Mouse (Mus musculus) cerebellum, postnatal 14 days (tissue): ENCODE data around the gene Dctn3.
A peak's percentile ranks its signal among the peaks of the same experiment; 100 is the strongest.
"Not testable (repeated sequence)": the region's sequence is repeated elsewhere in the genome, so short reads cannot be mapped to it uniquely, and the experiment has no call there.

Experiments used
- DNase-seq, 2 experiments: peaks; one replicate each; pipeline ENCODE4 v3.0.0; 2021; ENCODE audit warnings: mixed read lengths in 2 of 2

The Dctn3 gene

DNA sequence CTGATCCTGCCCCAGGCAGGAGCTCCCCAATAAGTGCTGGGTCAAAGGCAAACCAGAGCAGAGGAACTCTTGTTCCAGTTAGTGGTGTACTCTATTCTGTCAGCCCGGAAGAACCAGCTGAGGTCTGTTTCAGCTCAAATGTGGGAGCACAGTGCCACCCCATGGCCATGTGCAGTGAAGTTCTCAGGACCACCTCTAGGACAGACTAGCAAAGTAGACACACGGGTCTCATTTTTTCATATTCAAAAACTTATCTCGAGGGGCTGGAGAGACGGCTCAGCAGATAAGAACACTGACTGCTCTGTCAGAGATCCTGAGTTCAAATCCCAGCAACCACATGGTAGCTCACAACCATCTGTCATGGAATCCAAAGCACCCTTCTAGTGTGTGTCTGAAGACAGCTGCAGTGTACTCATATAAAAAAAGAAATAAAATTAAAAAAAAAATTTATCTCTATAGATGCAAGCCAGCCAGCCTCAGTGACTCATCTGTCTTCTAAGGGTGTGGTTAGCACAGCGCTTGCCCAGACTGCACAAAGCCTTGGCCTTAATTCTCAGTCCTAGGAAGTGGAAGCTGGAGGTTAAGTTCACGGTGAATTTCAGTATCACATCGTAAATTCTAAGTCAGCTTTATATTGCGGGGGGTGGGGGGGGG, 14.8 kb upstream of the Dctn3 start:
- DNase-seq: peak; percentile 83 to 85

DNA sequence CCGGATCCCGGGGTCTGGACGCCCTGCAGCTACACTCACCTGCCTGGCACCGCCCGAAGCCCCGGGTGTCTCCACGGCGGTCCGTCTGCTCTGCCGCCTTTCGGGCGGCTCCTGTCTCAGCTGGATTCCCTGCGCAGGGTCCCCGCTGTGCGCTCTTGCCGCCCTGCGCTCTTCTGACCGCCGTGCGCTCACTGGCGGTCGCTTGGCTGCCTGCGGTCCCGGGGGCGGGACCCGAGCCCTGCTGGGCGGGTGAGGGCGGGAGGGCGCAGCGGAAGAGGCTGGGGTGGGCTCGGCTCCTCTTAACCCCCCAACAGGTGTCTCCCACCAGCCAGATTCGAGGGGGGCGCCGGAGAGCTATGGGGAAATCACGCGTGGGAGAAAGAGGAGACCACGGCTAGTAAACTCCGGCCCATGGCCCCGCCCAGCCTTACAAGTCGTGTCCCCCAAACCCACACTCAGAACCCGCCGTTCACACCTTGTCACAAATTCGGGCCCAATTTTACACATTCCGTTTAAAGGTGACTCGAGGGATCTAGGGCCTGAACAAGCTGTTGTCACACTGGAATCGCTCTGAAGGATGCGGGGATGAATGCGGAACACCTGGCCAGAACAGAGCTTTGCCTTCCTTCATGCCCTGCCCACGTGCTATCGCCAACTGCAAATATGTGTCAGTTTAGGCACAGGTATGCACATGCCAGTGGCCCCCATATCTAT, 8.2 kb upstream of the Dctn3 start, which contains the start of gene Arid3c:
Gene Arid3c (minus strand): TSS at position 91 of the 714 bp plus-strand sequence.
- no peak for DNase-seq

DNA sequence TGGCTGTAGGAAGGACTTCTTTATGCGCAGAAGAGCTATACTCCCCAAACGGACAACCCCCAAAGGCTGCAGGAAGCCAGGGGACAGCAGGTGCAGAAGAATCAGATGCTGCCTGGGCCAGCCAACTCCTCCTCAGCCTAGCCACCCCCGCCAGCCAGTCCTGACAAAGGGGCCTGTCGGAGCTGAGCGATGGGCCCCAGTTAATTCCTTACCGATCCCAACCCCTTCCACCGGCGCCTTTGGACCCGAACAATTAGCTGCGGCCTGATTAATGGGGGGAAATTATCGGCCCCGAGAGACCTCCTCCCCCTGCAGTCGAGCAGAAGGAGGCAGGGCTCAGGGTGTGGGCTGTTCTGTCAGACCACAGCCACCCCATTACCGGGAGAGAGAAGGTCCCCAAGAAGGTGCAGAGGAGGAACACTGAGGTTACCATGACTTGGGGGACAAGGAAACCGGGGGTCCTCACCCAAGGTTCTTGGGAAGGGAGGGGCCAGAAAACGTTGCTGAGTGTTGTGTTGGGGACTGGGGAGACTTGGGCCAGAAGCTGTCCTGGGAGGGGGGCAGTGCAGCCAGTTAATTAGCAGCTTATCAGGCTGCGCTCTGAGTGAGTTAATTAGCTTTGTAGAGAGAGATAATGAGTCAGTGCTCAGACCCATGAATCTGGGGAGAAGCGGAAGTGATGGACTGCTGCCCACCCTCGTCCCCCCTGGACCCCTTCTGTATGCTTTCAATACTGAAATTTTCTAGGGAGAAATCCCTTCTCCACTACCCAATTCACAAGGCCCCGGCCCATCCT, 4.1 kb upstream of the Dctn3 start:
- DNase-seq: no peak

DNA sequence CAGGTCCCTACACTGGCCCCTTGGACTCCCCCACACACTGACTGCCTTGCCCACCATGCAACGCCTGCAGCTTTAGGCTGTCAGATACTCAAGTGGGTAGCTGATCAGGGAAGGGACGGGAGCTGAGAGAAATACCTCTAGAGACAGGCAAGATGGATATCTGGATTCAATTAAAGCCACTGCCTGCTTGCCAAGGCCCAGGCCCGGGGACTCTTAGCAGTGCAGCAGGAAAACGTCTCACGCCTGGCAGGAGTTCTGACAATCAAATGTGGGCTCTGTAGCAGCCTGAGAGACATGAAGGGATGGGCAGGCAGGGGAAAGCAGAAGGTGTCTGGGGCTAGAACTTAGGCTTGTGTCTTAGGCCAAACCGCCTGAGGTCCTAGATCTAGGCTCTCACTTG, 6.1 kb downstream of the Dctn3 start:
- no peak for DNase-seq

DNA sequence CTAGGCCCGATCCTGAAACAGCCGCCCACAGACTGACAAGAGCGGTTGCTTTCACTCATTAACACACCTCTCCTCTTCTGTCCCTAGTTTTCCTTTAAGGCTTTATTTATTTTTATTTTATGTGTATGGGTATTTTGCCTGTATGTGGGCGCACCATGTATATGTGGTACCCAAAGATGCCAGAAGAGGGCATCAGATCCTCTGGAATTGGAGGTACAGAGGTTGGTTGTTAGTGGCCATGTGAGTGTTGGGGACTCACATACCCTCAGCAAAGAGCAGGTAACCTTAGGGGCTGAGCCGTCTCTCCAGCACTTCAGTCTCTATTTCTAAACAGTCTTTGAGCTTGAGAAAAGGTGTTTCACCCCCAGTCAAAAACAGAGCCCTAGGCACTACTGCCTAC, 7.4 kb downstream of the Dctn3 start:
- DNase-seq: peak; percentile 80 to 81

DNA sequence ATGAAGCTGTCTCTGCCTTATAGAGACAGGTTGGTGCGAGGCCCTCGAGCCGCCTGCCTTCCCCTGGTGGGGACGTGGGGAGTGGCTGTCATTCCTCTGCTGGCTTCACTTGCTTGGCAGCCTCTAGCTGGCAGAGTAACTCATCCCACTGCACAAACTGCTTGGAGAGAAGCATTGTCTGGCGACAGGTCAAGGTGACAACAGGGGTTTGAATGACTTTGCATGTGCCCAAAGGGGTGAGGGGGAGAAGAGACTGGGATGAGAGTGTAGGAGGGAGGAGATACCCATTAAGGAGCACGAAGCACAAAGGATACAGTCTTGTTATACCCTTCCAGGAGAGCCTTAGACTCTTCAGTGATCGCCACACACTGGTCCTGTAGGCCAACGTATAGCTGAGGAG, 7.9 kb downstream of the Dctn3 start:
- DNase-seq: peak in 1 of 2 experiments; percentile 37

DNA sequence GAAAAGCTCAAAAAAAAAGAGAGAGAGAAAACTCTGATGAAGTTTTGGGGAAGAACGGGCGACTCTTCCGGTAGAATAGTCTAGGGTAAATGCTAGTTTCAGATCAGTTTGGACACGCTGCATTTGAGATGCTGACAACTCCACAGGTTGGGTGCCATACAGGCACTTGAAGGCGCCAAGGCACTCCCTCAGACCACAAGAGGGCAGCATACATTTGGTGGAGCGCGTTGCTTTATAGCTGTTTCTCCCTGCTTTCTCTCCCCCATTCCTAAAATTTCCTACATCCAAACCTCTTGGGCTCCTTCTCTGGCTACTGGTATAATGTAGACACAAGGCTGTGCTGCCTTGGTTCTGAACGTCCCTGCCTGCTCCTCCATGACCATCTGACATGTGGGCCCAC, 8.7 kb downstream of the Dctn3 start:
- peak; percentile 87 to 88 for DNase-seq

DNA sequence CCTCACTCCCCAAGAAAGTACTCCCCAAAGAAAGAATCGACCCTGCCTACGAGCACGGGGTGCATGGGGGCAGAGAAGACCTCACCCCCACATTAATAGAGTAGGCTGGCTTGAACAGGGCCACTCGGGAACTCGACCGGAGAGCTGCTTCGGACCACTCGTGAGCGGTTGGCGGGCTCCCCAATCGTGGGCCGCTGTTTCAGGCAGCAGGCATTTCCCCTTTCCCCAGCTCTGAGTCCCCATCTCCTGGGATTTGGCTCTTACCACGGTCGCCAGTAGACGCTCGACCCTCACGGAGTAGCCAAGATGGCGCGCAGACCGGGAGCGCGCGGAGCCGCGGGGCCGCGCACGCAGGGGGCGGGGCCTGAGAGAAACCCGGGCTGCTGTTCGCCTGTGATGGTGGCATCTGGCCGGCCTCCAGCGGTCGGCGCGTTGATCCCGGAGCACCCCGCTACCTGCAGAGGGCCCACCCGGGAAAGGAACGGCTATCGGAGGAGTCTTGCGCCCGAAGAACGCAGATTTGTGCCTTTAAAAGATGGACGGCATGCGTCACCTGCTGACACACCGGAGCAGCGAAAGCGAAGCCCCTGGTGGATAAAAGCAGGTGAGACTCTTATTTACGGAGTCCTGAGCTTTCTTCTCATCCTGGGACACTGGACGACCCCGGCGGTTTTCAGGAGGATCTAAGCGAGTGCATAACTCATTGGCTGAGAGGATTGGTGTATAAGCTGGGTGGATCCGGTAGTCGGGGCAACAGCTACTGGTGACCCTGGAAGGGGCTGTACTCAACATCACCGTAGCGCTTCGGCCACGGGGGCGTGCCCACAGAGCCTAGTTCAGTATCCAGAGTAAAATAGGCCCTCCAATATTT, 9.5 kb downstream of the Dctn3 start, which contains the start of gene Rpp25l:
Gene Rpp25l (minus strand): TSS at position 338 of the 871 bp plus-strand sequence.
- peak; percentile 89 to 93 for DNase-seq

DNA sequence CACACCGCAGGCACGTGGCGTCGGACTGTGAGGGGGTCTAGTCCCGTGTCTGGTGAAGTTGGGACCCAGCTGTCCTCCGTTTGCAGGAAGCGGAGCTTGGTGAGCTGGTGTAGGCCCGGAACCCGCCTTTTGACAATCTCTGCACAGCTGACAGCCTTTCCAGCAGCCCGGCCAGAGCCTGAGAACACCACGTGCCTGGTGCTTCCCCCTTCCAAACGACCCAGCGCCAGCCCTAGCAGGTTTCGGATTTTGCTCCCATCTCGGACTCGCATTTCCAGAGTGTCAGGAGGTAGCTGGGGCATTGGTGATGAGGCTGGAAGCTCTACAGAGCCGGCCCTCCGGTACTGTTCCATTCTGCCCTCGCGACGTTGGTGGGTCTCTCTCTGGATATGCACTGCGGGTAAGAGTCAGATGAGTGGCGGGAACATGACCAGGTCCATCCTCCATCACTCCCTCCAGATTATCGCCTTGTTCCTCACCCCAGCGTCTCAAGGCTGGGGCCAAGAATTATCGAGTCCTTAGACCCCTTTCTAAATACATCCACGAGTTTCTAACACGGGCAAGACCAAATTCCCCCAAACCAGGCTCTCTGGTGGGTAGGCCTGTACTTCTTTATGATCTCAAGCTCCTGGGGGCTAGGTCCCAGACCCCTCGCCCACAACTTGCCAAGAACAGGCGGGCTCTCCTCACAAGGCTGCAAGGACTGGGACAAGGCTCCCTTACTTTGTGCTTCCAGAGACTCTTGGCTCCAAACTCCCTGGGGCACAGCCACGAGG, 10.4 kb downstream of the Dctn3 start:
- DNase-seq: peak in 1 of 2 experiments; percentile 44

DNA sequence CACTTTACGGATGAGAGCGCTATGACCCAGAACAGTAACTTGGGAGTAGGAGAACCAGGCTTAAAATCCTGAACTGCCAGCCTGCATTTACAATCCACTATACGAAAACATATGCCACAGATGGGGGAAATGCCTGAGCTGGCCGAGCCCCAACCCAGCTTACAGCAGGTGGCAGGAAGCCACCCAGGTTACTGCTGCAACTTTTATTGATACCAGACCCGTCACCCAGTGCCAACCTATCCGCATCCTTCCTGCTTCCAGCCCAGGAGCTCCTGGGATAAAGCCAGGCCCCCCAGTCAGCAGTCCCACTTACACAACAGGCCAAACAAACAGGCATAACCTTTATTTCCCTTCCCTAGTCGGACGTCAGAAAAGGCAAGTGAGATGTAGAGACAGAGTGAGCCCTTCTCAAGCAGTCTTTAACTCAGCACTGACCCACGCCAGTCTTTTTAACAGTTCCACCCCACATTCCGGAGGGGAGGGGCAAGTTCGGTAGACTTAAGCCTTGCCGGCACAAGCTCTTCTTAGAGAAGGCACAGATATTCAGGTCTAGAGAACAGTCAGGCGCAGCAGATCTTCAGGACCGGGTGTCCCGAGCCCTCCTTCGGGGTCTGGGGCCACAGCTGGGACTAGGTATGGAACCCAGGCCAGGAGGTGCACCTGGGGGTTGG, 11.1 kb downstream of the Dctn3 start:
- peak in 1 of 2 experiments; percentile 50 for DNase-seq

DNA sequence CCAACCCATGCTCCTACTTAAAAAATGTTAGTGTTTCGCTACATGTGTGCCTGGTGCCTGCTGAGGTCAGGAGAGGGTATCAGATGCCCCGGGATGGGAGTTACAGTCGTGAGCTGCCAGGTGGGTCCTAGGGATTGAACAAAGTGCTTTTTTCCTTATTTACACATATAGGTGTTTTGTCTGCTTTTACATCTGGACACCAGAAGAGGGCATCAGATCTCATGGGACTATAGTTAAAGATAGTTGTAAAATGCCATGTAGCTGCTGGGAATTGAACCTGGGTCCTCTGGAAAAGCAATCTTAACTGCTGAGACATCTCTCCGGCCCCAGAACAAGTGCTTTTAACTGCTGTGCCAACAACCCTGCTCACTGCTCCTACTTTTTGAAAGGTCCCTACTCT, 12.7 kb downstream of the Dctn3 start:
- DNase-seq: no peak

DNA sequence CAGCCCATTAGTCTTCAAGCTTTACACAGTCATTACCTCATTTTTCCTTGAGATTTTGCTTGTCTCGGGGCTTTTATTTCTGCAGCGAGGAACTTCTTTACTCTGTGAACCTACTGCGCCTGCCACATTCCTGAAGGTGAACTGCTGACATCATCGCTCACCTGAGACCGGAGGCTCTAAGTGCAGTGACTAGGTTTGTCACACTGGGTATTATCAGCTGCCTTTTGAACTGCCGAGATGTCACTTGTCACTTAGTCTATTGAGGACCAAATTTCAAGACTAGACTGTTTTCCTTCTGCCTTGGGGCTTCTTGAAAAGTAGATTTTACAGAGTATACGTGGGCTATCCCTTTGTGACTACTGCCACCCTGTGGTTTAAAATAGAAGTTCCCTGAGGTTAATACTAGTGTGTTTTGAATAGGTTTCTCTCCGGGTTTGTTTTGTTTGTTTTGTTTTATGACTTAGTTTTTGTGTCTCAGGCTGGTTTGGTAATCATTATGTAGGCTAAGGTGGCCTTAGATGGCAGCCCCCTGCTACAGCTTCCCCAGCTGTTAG, 14.7 kb downstream of the Dctn3 start:
- peak; percentile 67 to 82 for DNase-seq

DNA sequence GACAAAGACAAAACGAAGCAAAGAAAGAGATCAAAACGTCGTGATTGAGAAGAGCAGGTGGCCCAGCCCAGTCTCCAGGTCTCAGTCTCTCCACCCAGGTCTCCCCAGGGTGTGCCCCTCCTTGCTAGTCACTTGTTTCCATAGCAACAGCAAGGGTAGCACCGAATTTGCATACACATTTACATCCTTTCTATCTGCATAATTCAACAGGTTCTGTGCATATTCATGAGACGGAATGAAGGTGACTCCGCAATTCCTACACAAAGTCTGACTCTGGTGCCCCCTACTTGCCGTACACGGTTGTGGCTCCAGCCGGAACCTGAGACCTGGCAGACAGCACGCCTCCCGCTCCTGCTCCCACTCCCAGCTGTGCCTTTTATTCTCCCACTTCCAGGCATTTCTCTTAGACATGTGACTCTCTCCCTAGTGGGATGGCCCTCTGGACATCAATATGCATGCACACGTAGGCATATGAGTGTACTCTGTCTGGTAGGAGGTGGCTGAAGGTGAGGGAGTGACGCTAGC, 15.9 kb downstream of the Dctn3 start:
- peak; percentile 83 to 87 for DNase-seq

DNA sequence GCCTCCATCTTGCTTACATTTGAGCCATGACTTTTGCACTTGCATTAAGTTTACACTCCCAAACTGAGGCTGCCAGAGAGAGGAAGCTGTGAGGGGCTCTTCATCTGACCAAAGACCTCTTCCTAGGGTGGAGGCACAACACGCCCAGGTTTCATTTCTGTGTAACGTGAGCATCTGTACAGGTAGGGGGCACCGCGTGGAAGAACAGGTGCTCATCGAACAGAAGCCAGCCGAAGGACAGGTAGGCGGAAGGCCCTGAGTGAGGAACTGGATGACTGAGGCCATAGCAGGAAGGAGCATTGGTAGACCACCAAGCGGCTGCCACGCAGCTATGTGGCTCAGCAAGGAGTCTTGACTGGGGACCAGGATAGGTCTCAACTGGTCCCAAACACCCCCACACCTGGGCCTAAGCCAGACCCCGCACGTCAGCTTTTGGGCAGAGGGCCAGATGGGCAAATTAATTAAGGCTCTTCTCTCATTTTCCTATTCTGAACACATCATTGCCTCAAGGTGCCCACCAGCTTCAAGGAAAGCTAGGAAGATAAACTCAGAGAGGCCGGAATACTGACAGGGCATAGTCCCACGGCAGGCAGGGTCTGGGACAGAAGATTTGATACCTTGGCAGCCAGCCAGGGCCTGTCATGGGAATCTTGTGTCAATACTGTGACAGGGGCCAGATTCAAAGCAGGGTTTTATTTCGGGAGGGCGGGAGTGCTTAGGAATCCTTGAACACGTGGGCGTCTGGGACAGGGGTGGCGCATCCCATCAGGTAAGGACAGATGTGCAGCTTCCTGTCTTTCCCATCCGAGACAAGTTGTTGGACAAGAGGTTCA, 16.8 kb downstream of the Dctn3 start:
- peak in 1 of 2 experiments; percentile 75 for DNase-seq

DNA sequence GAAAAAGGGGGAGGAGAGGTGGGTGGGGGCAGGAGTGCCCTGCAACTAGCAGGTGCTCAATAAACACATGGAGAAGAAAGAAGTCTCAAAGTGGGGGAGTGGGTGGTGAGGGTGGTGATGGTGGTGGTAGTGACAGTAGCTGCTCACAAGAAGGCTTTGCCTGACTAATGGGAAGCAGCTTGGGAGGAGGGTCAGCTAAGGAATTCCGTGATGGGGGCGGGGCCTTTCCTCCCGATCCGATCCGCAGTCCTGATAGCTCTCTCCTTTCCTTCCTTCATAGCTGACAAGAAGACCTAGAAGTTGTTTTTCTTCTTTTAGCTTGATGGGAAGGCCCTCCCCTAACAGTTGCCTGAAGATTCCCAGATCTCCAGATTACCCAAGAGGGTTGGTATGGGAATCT, 18.3 kb downstream of the Dctn3 start:
- DNase-seq: no peak

DNA sequence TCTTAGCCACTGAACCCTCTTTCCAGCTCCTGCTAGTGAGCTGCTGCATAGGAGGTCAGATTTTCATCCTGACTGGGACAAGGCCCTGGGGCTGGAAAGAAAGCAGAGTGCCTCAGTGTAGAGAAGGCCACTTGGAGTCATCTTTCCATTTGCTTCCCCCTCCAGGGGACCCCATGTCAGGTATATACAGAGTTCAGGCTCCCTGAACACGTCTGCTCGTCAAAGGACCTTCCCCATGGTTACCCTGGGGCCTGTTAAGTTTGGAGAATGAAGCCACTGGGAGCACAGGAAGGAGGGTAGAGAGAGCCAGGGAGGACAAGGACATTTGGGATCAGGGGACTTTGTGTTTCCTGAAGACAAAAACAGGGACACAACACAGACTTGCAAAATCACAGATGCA, 20.7 kb downstream of the Dctn3 start:
- not testable (repeated sequence) for DNase-seq

DNA sequence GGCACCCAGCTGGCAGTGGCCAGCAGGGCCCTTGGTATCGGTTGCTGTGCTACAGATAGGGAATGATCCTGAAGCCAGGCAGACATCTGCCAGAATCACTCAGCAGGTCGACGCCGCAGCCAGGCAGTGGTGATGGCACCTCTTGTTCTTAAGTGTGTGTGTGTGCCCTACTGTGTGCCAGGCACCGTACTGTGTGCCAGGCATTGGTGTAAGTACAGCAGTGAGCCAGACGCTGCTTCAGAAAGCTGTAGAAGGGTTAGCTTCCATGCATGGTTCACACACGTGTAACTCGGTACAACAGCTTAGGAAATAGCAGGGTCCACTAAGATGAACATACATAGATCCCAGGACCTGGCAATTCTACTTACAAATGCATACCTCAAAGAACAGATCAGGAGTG, 22.7 kb downstream of the Dctn3 start:
- not testable (repeated sequence) for DNase-seq

DNA sequence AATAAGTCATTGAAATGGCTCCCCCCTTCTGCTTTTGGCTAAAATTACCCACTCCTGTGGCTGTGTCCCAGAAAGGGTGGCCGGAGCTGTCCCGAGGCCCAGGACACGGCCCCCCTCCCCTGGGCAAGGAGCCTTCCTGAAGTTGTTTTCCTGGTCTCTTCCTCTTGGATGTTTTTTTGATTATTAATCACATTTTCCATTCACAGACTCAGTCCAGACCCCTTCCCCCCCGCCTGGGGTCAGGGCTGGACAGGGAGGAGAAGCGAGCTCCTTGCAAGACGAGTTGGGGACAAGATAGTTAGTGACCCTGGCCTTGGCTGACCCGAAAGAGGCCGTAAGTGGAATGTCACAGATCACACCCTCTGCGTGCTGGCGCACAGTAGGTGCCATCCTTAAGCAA, 23.2 kb downstream of the Dctn3 start, which contains the start of gene Il11ra1:
Gene Il11ra1 (plus strand): TSS at position 207 of the 400 bp plus-strand sequence.
- not testable (repeated sequence) for DNase-seq

DNA sequence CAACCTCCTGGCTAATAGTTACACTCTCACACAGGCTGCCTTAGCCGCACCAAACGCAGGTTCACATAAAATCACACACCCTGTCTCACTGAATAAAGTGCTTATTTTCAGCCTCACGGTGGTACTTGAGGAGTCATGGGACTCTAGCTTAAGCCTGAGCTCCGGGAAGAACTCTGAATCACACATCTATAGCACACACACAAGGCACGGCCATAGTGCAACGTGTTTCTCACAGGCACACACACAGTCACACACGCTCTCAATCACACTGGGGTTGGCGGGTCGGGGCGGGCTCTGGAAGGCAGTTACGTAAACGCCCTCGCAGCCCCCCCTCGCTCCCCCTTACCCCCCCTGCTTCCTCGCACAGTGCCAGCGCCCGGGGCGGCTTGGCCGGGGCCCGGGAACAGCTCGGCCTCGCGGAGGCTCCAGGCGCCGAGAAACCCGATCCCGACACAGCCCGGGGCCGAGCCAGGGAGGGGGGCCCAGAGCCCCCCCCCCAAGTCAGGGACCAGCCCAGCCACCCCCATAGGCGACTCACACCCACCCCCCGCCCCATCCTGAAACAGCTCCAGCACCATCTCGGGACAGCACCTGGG, 24.5 kb downstream of the Dctn3 start:
- peak; percentile 70 to 75 for DNase-seq
